Mouse (Mus musculus) midbrain, embryonic 10.5 days (tissue): ENCODE data around the gene Hdac8. TPM values are rescaled to one million over a fixed set of nuclear protein-coding genes. Genes with fewer than 3 reads are reported as not detected.

Experiments
- DNase-seq: peaks from one replicate; pipeline ENCODE4 v3.0.0-alpha.2; 2017; ENCODE audit warnings: low spot score
- H3K27ac ChIP-seq: fragments of 300-500 bp; sonication (generic); replicated peaks from 2 replicates; pipeline ENCODE4 v1.5.1; 2016; ENCODE audit warnings: mild to moderate bottlenecking
- H3K27me3 ChIP-seq: fragments of 300-500 bp; sonication (generic); 2 replicates; pipeline ENCODE4 v1.6.1; 2016; ENCODE audit warnings: low read depth, mild to moderate bottlenecking; ENCODE audit not compliant: poor library complexity, severe bottlenecking
- H3K36me3 ChIP-seq: fragments of 300-500 bp; sonication (generic); 2 replicates; pipeline ENCODE4 v1.6.1; 2016; ENCODE audit warnings: mild to moderate bottlenecking, moderate library complexity
- H3K4me1 ChIP-seq: fragments of 300-500 bp; sonication (generic); 2 replicates; pipeline ENCODE4 v1.6.1; 2016
- H3K4me3 ChIP-seq: fragments of 300-500 bp; sonication (generic); 2 replicates; pipeline ENCODE4 v1.5.1; 2016; ENCODE audit warnings: mild to moderate bottlenecking, moderate library complexity
- H3K9me3 ChIP-seq: fragments of 300-500 bp; sonication (generic); replicated peaks from 2 replicates; pipeline ENCODE4 v1.6.1; 2016; ENCODE audit warnings: mild to moderate bottlenecking
- WGBS: fragments of 180-500 bp; shearing (Covaris S2); methylation state at CpG from one replicate; pipeline ENCODE4 v1.1.7; 2016; 5-methylcytosine and 5-hydroxymethylcytosine counted together
- polyA plus RNA-seq: library from polyadenylated mRNA; unstranded; fragments of >200 nt; fragmentation: Nextera tagmentation; extraction: Ambion mirVana; gene quantifications from 2 replicates; pipeline ENCODE4 v1.2.1, GENCODE M21; 2016

Hdac8 gene
- polyA plus RNA-seq, 1 experiment from 2014 or later, result 7.8 TPM

DNA sequence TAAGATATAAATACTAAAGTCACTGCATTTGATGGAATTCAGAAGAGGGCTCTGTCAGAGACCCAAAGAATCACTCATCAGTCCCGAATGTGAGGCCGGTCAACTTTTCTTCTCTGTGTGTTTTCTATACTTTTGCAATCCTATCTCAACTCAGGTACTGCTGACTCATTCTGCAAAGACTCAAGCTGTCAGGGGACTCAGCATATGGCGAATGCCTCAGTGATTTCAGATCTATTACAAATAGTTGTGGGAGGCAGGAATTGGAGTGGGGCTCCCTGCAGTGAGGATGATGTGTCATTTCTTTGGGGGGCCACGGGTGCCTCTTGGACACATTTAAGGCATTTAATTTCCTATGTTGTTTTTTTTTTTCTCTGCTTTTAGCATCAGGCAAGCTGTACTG lies 88.8 kb downstream of the Hdac8 start:
- Histone ChIP-seq H3K27me3 (peaks cover 96% of the 10 kb centered on the region), H3K4me3 (no peak overlapping the region), H3K36me3 (no peaks in the 10 kb centered on the region), H3K9me3 (no peaks in the 10 kb centered on the region), H3K27ac (no peak overlapping the region), H3K4me1 (no peaks in the 10 kb centered on the region)
- no peak for DNase-seq
- 70% methylated on average over 4 of the region's 4 CpGs for WGBS

DNA sequence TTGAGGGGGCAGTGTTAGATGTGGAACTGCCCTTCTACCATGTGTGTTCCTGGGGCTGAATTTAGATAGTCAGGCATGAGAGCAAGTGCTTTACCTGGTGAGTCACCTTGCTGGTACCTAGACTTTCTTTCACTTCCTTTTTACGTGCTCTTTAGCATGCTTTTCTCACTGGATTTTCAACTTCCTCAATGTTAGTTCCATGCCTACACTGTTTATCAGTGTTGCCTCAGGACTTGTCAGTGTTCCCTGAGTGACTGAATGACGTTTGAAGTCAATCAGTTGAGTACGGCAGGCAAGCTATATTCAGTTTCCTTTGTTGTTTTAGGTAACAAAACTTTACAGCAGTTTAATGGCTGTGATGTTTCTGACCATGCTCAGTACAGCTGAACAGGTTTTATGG lies 120.4 kb downstream of the Hdac8 start:
- no peaks in the 10 kb centered on the region for H3K9me3 ChIP-seq
- no peak overlapping the region for H3K4me3 ChIP-seq
- H3K36me3 ChIP-seq, result no peaks in the 10 kb centered on the region
- no peak for DNase-seq
- no peak overlapping the region for H3K27ac ChIP-seq
- WGBS, result 82% methylated on average over 3 of the region's 3 CpGs
- peaks cover 74% of the 10 kb centered on the region for H3K27me3 ChIP-seq
- H3K4me1 ChIP-seq, result no peaks in the 10 kb centered on the region

- 78% methylated on average over 7 of the region's 7 CpGs for WGBS
- no peaks in the 10 kb centered on the region for H3K9me3 ChIP-seq
- H3K4me3 ChIP-seq, result no peak overlapping the region
- H3K27me3 ChIP-seq, result peaks cover 83% of the 10 kb centered on the region
- no peak for DNase-seq
- H3K4me1 ChIP-seq, result no peaks in the 10 kb centered on the region
- H3K36me3 ChIP-seq, result no peaks in the 10 kb centered on the region
- H3K27ac ChIP-seq, result no peak overlapping the region
Observed at GRCm38 (mm10) chrX:102383151-102383550, 122.0 kb downstream of the Hdac8 start.

DNA sequence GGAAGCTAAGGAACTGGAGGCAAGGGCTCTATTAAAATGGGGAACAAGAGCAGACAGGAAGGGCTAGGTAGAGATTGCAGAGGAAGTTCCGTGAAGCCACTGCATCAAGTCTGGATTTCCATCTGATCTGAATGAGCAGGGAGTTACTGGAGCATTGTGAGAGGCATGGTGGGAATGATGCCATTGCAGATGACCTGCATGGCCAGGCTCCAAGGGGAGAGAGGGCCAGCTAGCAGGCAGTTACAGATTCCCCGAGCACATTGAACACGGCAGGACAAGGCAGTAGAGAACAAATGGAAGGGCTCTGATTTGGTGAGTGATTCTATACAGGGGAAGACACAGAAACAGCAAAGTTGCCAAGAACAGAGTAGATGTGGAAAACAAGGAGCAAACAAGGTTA lies 138.6 kb downstream of the Hdac8 start:
- Histone ChIP-seq H3K4me1 (no peaks in the 10 kb centered on the region), H3K27ac (no peak overlapping the region), H3K36me3 (no peaks in the 10 kb centered on the region), H3K9me3 (no peaks in the 10 kb centered on the region), H3K27me3 (peaks cover 86% of the 10 kb centered on the region), H3K4me3 (no peak overlapping the region)
- DNase-seq, result no peak
- 89% methylated on average over 3 of the region's 3 CpGs for WGBS

GRCm38 (mm10) chrX:102362244-102362643 lies 142.9 kb downstream of the Hdac8 start:
- DNase-seq, result no peak
- H3K4me1 ChIP-seq, result no peaks in the 10 kb centered on the region
- no peaks in the 10 kb centered on the region for H3K9me3 ChIP-seq
- H3K36me3 ChIP-seq, result no peaks in the 10 kb centered on the region
- no peak overlapping the region for H3K27ac ChIP-seq
- peaks cover 78% of the 10 kb centered on the region for H3K27me3 ChIP-seq
- no peak overlapping the region for H3K4me3 ChIP-seq
- WGBS, result 90% methylated on average over 2 of the region's 2 CpGs

DNA sequence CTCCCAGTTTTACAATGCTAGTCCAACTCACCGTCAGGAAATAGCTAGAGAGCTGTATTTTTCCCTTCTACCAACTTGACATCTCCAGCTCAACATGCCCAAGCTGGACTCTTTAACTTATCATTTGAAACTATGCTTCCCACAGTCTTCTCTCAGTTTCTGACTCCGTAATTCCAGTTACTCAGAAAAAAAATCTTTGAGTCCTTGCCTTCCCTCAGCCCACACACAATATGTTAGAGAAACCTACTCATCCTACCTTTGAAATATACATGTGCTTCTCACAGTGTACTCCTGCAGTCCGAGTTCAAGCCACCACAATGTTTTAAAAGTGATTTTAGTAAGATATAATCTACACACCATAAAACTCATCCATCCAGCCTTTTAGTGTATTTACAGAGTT lies 151.7 kb downstream of the Hdac8 start:
- Histone ChIP-seq H3K36me3 (no peaks in the 10 kb centered on the region), H3K9me3 (no peaks in the 10 kb centered on the region), H3K27me3 (peaks cover 82% of the 10 kb centered on the region), H3K27ac (no peak overlapping the region), H3K4me1 (peaks cover 15% of the 10 kb centered on the region; the same call in 1 of the 2 replicates), H3K4me3 (no peak overlapping the region)
- DNase-seq, result no peak
- WGBS, result 88% methylated on average over 3 of the region's 3 CpGs

DNA sequence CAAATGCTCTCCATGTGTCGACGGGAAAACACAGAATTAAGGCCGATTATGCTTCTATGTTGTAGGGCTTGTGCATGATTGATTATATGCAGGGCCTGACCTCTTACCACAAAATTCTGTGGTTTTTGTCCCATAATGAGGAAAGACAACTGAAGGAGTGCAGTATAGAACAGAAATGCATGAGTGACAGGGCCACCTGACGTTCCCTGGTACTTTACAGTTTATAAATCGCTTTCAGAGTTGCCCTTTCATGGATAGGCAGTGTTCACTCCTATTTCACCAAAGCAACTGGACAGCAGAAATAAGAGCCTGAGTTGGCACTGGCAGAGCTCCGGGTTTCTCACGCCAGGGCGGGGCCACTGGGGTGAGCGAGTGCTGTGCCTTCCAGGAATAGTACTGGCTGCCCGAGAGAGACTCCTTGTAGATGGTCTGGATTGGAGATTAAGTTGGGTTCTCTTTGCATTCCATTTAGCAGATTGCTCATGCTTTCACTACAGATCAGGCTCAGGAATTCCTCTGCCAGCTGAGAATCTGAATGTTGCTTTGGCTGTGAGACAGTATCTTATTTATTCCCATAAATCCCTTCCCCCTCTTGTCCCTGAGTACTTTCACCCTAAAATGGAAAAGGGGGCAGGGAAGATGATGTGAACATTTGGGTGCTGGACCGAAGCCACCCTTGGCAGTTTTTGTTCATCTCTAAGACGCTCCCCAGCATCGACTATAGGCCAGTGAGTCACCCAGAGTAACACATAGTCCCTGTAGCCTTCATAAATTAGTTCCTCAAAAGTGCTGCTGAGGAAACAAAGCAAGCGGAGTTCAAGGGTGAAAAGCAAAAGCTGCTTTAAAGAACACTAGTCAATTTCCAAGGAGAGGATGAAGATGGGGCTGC lies 155.1 kb downstream of the Hdac8 start:
- H3K27me3 ChIP-seq, result peaks cover 97% of the 10 kb centered on the region
- 81% methylated on average over 14 of the region's 14 CpGs for WGBS
- no peak for DNase-seq

DNA sequence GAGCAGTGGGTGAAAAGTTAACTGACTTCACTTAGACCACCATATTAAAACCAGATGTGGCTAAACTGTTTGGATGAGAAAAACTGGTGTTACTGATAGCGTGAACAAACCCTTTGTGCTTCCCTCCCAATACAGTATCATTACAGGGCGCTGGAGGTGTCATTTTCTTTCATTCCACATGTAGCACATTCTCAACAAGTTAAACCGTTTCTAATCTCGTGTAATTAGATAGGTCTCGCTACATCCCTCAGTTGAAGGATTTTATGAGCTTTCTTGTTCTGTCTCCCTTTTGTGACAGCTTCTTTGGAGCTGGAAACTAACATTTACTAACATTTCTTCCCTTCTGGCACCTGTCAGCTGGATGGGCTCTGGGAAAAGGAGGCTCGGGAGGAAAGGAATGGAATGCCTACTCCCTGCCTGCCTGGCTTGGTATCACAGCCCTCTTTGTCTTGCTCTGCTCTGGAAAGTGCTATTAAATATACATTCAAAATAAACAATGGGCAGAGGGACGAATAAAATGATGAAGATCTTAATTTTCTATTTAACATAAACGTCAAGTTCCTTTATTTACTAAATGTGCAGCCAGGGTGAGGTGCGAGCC lies 156.2 kb downstream of the Hdac8 start:
- no peak for DNase-seq
- Histone ChIP-seq H3K4me1 (peaks cover 15% of the 10 kb centered on the region; the same call in 1 of the 2 replicates), H3K27ac (no peak overlapping the region), H3K4me3 (no peak overlapping the region), H3K27me3 (peaks cover 100% of the 10 kb centered on the region), H3K36me3 (no peaks in the 10 kb centered on the region), H3K9me3 (no peaks in the 10 kb centered on the region)
- 55% methylated on average over 9 of the region's 9 CpGs for WGBS

More for the DNA sequence above, 155.1 kb downstream of the Hdac8 start:
- Histone ChIP-seq H3K4me1 (peaks cover 15% of the 10 kb centered on the region; the same call in 1 of the 2 replicates), H3K27ac (no peak overlapping the region), H3K9me3 (no peaks in the 10 kb centered on the region), H3K4me3 (no peak overlapping the region), H3K36me3 (no peaks in the 10 kb centered on the region)

GRCm38 (mm10) chrX:102341688-102342087 lies 163.5 kb downstream of the Hdac8 start:
- no peak overlapping the region for H3K4me3 ChIP-seq
- WGBS, result 57% methylated on average over 4 of the region's 4 CpGs
- no peaks in the 10 kb centered on the region for H3K36me3 ChIP-seq
- no peak for DNase-seq
- no peaks in the 10 kb centered on the region for H3K9me3 ChIP-seq
- H3K27ac ChIP-seq, result no peak overlapping the region
- peaks cover 94% of the 10 kb centered on the region for H3K27me3 ChIP-seq
- 0 out of 2 replicates have a peak, but pooled peaks cover 7% of the 10 kb centered on the region for H3K4me1 ChIP-seq

- H3K36me3 ChIP-seq, result no peaks in the 10 kb centered on the region
- no peak overlapping the region for H3K4me3 ChIP-seq
- 80% methylated on average over 8 of the region's 8 CpGs for WGBS
- H3K27ac ChIP-seq, result no peak overlapping the region
- H3K27me3 ChIP-seq, result peaks cover 81% of the 10 kb centered on the region
- H3K4me1 ChIP-seq, result 0 out of 2 replicates have a peak, but pooled peaks cover 7% of the 10 kb centered on the region
- no peaks in the 10 kb centered on the region for H3K9me3 ChIP-seq
- DNase-seq, result no peak
Observed at GRCm38 (mm10) chrX:102339396-102340155, 165.6 kb downstream of the Hdac8 start.

GRCm38 (mm10) chrX:102319696-102320095 lies 185.5 kb downstream of the Hdac8 start:
- H3K27me3 ChIP-seq, result peaks cover 99% of the 10 kb centered on the region
- no peak overlapping the region for H3K4me3 ChIP-seq
- DNase-seq, result no peak
- 64% methylated on average over 3 of the region's 3 CpGs for WGBS
- no peaks in the 10 kb centered on the region for H3K9me3 ChIP-seq
- no peaks in the 10 kb centered on the region for H3K36me3 ChIP-seq
- H3K4me1 ChIP-seq, result no peaks in the 10 kb centered on the region
- no peak overlapping the region for H3K27ac ChIP-seq

- Histone ChIP-seq H3K4me3 (no peak overlapping the region), H3K9me3 (no peaks in the 10 kb centered on the region), H3K36me3 (no peaks in the 10 kb centered on the region), H3K4me1 (no peaks in the 10 kb centered on the region), H3K27ac (no peak overlapping the region), H3K27me3 (peaks cover 99% of the 10 kb centered on the region)
- no peak for DNase-seq
Observed at GRCm38 (mm10) chrX:102319252-102319651, 185.9 kb downstream of the Hdac8 start.
